Mouse (Mus musculus): ENCODE measurements around the gene Astn1. TPM values are rescaled to one million over a fixed set of nuclear protein-coding genes. Genes with fewer than 3 reads are reported as not detected.

Astn1 gene
- polyA plus RNA-seq, 2 experiments, result 3.1 TPM

GRCm38 (mm10) chr1:158713301-158714095, 351.4 kb downstream of the Astn1 start:
- no peak for TF ChIP-seq POLR2A (IDR thresholded peaks at IDR 0.05; ENCODE audit: borderline replicate concordance, extremely low read depth, insufficient read depth, insufficient read length)
- DNase-seq (ENCODE audit: low spot score) (peak; percentile 35), ATAC-seq (ENCODE audit: low FRiP score, low read depth) (no peak)
- 35% methylated on average over 5 of the region's 5 CpGs for WGBS
- H3K9me3 ChIP-seq (ENCODE audit: control insufficient read depth, low read length), result no peaks in the 10 kb centered on the region
- H3K36me3 ChIP-seq (ENCODE audit: control insufficient read depth, insufficient read depth, low read length), result no peaks in the 10 kb centered on the region
- no peak overlapping the region for H3K4me2 ChIP-seq (replicated peaks; ENCODE audit: low read depth, low read length, severe bottlenecking)
- H3K27me3 ChIP-seq (ENCODE audit: control insufficient read depth, insufficient read depth, low read length), result no peaks in the 10 kb centered on the region
- H3K27ac ChIP-seq (replicated peaks; ENCODE audit: low read depth, low read length), result no peak overlapping the region
- no peak overlapping the region for H3K4me3 ChIP-seq (replicated peaks; ENCODE audit: low read length)
- no peaks in the 10 kb centered on the region for H3K4me1 ChIP-seq (ENCODE audit: control insufficient read depth, insufficient read depth, low read length)
- no peak overlapping the region for H3K9ac ChIP-seq (ENCODE audit: low read depth, low read length, severe bottlenecking)

- no peaks in the 10 kb centered on the region for H3K9me3 ChIP-seq (ENCODE audit: control insufficient read depth, low read length)
- H3K27me3 ChIP-seq (ENCODE audit: control insufficient read depth, insufficient read depth, low read length), result 0 out of 2 replicates have a peak, but pooled peaks cover 4% of the 10 kb centered on the region
- DNase-seq (ENCODE audit: low spot score) (peak; percentile 17), ATAC-seq (ENCODE audit: low FRiP score, low read depth) (peak; percentile 82)
- no peak overlapping the region for H3K9ac ChIP-seq (ENCODE audit: low read depth, low read length, severe bottlenecking)
- H3K27ac ChIP-seq (replicated peaks; ENCODE audit: low read depth, low read length), result no peak overlapping the region
- H3K4me3 ChIP-seq (replicated peaks; ENCODE audit: low read length), result no peak overlapping the region
- 64% methylated on average over 4 of the region's 4 CpGs for WGBS
- TF ChIP-seq POLR2A (IDR thresholded peaks at IDR 0.05; ENCODE audit: borderline replicate concordance, extremely low read depth, insufficient read depth, insufficient read length), result no peak
- no peaks in the 10 kb centered on the region; the same call in 1 of the 2 replicates for H3K4me1 ChIP-seq (ENCODE audit: control insufficient read depth, insufficient read depth, low read length)
- no peaks in the 10 kb centered on the region for H3K36me3 ChIP-seq (ENCODE audit: control insufficient read depth, insufficient read depth, low read length)
- no peak overlapping the region for H3K4me2 ChIP-seq (replicated peaks; ENCODE audit: low read depth, low read length, severe bottlenecking)
Measured at GRCm38 (mm10) chr1:158732868-158733496, 370.9 kb downstream of the Astn1 start.

DNA sequence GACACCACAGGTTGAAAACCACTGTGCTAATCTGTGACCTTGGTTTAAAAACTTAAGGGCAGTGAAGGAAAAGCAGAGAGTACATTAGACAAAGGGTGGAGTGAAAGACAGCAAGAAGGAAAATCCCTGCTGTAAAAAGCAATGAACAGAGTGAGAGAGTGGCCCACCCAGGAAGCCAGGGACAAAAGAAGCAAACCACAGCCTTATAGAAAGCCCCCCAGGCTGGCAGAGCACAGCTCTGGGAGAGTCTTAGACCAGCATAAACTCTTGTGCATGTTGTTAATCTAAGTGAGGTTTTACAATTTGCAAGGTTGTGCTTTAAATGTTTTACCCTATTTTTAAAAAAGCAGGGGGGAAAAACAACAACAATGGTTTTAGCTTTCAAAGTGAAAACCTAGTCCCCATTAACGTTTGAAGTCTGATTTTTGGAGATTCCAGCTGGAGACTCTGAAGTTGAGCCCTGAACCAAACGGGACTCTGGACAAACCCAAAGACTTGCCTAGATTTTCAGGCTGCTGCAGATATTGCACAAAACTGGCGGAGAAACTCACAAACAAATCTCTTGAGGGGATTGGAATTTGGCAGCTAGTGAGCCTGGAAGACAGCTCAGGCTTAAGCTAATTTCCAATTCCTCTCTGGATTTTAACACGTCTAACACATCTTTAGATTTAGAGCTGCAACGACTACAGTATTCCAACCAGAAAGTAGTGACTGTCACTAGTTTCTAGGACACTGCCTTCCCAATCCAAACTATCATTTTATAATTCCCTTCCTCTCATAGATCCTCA, 377.3 kb downstream of the Astn1 start:
- TF ChIP-seq POLR2A (IDR thresholded peaks at IDR 0.05; ENCODE audit: borderline replicate concordance, extremely low read depth, insufficient read depth, insufficient read length), result no peak
- Histone ChIP-seq H3K4me1 (ENCODE audit: control insufficient read depth, insufficient read depth, low read length) (0 out of 2 replicates have a peak, but pooled peaks cover 7% of the 10 kb centered on the region), H3K36me3 (ENCODE audit: control insufficient read depth, insufficient read depth, low read length) (no peaks in the 10 kb centered on the region), H3K9me3 (ENCODE audit: control insufficient read depth, low read length) (no peaks in the 10 kb centered on the region), H3K4me3 (replicated peaks; ENCODE audit: low read length) (no peak overlapping the region), H3K9ac (ENCODE audit: low read depth, low read length, severe bottlenecking) (no peak overlapping the region), H3K27me3 (ENCODE audit: control insufficient read depth, insufficient read depth, low read length) (0 out of 2 replicates have a peak, but pooled peaks cover 4% of the 10 kb centered on the region), H3K4me2 (replicated peaks; ENCODE audit: low read depth, low read length, severe bottlenecking) (no peak overlapping the region), H3K27ac (replicated peaks; ENCODE audit: low read depth, low read length) (no peak overlapping the region)
- ATAC-seq (ENCODE audit: low FRiP score, low read depth) (no peak), DNase-seq (ENCODE audit: low spot score) (peak; percentile 42)
- 21% methylated on average over 5 of the region's 5 CpGs for WGBS

DNA sequence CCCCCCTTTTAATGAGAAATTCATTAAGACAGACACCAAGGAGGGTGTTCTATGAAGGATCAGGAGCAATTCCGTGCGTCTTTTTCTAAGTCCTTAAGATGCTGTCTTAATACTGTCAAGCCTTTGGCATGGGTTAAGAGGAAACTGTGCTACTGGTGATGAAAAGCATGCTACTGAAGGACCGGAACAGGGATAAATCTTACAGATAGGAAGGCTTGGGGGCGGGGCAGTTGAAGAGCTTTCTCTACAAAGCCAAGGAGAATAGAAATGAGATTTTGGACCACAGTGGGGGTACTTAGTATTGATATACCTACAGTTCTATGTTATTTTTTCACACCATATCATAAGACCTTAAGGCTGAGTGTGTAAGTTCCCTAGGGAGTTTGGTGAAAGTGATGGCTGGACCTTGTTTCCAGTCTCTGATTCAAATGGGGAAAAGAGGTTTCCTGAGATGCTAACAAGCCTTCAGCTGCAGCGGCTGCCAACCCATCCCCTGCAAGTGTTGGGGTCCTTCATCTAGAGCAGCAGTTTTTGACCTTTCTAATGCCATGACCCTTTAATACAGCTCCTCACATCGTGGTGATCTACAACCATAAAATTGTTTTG, 378.2 kb downstream of the Astn1 start:
- H3K4me2 ChIP-seq (replicated peaks; ENCODE audit: low read depth, low read length, severe bottlenecking), result no peak overlapping the region
- no peak overlapping the region for H3K9ac ChIP-seq (ENCODE audit: low read depth, low read length, severe bottlenecking)
- no peaks in the 10 kb centered on the region for H3K36me3 ChIP-seq (ENCODE audit: control insufficient read depth, insufficient read depth, low read length)
- DNase-seq (ENCODE audit: low spot score), result no peak
- no peaks in the 10 kb centered on the region for H3K9me3 ChIP-seq (ENCODE audit: control insufficient read depth, low read length)
- 0 out of 2 replicates have a peak, but pooled peaks cover 7% of the 10 kb centered on the region for H3K4me1 ChIP-seq (ENCODE audit: control insufficient read depth, insufficient read depth, low read length)
- H3K27ac ChIP-seq (replicated peaks; ENCODE audit: low read depth, low read length), result no peak overlapping the region
- ATAC-seq (ENCODE audit: low FRiP score, low read depth), result no peak
- H3K4me3 ChIP-seq (replicated peaks; ENCODE audit: low read length), result no peak overlapping the region
- TF ChIP-seq POLR2A (IDR thresholded peaks at IDR 0.05; ENCODE audit: borderline replicate concordance, extremely low read depth, insufficient read depth, insufficient read length), result no peak
- 74% methylated on average over 6 of the region's 6 CpGs for WGBS
- H3K27me3 ChIP-seq (ENCODE audit: control insufficient read depth, insufficient read depth, low read length), result 0 out of 2 replicates have a peak, but pooled peaks cover 4% of the 10 kb centered on the region

Data from limb, embryonic 14.5 days (tissue).